Mouse (Mus musculus) spleen, adult 2 months (tissue): Measurements from ENCODE around the gene Wdr13. TPM values are rescaled to one million over a fixed set of nuclear protein-coding genes. Genes with fewer than 3 reads are reported as not detected.

Experiments
- DNase-seq, 2 experiments: peaks; one replicate each; pipeline versions ENCODE4 v3.0.0 to v3.0.0-alpha.2; 2012 to 2021; ENCODE audit warnings: low spot score in 2 of 2, low read depth in 1 of 2
- H3K27ac ChIP-seq: fragments of 200-500 bp; 2 replicates; pipeline ENCODE4 v1.5.1; 2012; ENCODE audit warnings: low read length, inconsistent platforms; ENCODE audit not compliant: insufficient read depth
- H3K27me3 ChIP-seq: fragments of 200-500 bp; 2 replicates; pipeline ENCODE4 v1.6.1; 2012; ENCODE audit warnings: mild to moderate bottlenecking, moderate library complexity, low read length, inconsistent platforms; ENCODE audit not compliant: control insufficient read depth, insufficient read depth
- H3K36me3 ChIP-seq: fragments of 200-500 bp; 2 replicates; pipeline ENCODE4 v1.6.1; 2012; ENCODE audit warnings: mild to moderate bottlenecking, low read length, inconsistent platforms; ENCODE audit not compliant: control insufficient read depth, insufficient read depth
- H3K4me1 ChIP-seq: fragments of 200-500 bp; 2 replicates; pipeline ENCODE4 v1.6.1; 2011; ENCODE audit warnings: inconsistent platforms; ENCODE audit not compliant: control insufficient read depth, insufficient read depth, insufficient read length
- H3K4me3 ChIP-seq: fragments of 200-500 bp; 2 replicates; pipeline ENCODE4 v1.5.1; 2011; ENCODE audit warnings: mild to moderate bottlenecking, inconsistent platforms; ENCODE audit not compliant: insufficient read depth, insufficient read length; ENCODE audit errors: extremely low read depth
- CTCF ChIP-seq: fragments of 200-500 bp; IDR thresholded peaks from 2 replicates; pipeline ENCODE4 v1.5.1; 2011; ENCODE audit warnings: mild to moderate bottlenecking, inconsistent platforms; ENCODE audit not compliant: insufficient read depth, insufficient read length, insufficient replicate concordance; ENCODE audit errors: extremely low read depth
- POLR2A ChIP-seq: fragments of 200-500 bp; IDR thresholded peaks from 2 replicates; pipeline ENCODE4 v1.6.1; 2011; ENCODE audit warnings: low read depth, low read length, inconsistent platforms
- WGBS: fragments of 180-500 bp; shearing (Covaris S2); methylation state at CpG from one replicate; pipeline ENCODE4 v1.1.7; 2018; 5-methylcytosine and 5-hydroxymethylcytosine counted together
- polyA plus RNA-seq: library from polyadenylated mRNA; depleted of rRNA; stranded (reverse); fragments of >200 nt; gene quantifications from 2 replicates; pipeline ENCODE4 v1.2.3, GENCODE M21; 2012

The Wdr13 gene
- polyA plus RNA-seq, 1 experiment: 64.1 TPM

GRCm38 (mm10) chrX:8090346-8090953 is 42.2 kb downstream of the Wdr13 start, which contains the start of gene Was:
Gene Was, minus strand, starts transcription at chrX:8090498.
- peak within 1 kb of the TSS; percentile 79 for H3K27ac ChIP-seq
- TF ChIP-seq CTCF (no peak), POLR2A (peak; percentile 52; the same call in 1 of the 2 replicates)
- H3K4me1 ChIP-seq: peaks cover 8% of the 10 kb centered on the region; the same call in 1 of the 2 replicates
- H3K4me3 ChIP-seq: peak within 1 kb of the TSS; percentile 63
- 40% methylated on average over 14 of the region's 14 CpGs for WGBS
- peak; percentile 53 to 58 for DNase-seq
- H3K27me3 ChIP-seq: no peaks in the 10 kb centered on the region
- H3K36me3 ChIP-seq: peaks cover 11% of the 10 kb centered on the region

GRCm38 (mm10) chrX:8089746-8090145 is 42.9 kb downstream of the Wdr13 start:
- whole genome bisulfite sequencing: 36% methylated on average over 3 of the region's 3 CpGs
- H3K27ac ChIP-seq: peak overlapping the region; percentile 79

GRCm38 (mm10) chrX:8085611-8086010 is 47.1 kb downstream of the Wdr13 start:
- DNase-seq: no peak
- 88% methylated on average over 8 of the region's 8 CpGs for WGBS
- no peaks in the 10 kb centered on the region for H3K27me3 ChIP-seq
- no peak for TF ChIP-seq CTCF
- no peak for TF ChIP-seq POLR2A
- H3K36me3 ChIP-seq: peaks cover 17% of the 10 kb centered on the region
- no peak overlapping the region for H3K4me3 ChIP-seq
- peaks cover 6% of the 10 kb centered on the region; the same call in 1 of the 2 replicates for H3K4me1 ChIP-seq
- H3K27ac ChIP-seq: no peak overlapping the region

More at GRCm38 (mm10) chrX:8089746-8090145, 42.9 kb downstream of the Wdr13 start:
- Histone ChIP-seq H3K27me3 (no peaks in the 10 kb centered on the region), H3K4me1 (peaks cover 8% of the 10 kb centered on the region; the same call in 1 of the 2 replicates), H3K4me3 (peak overlapping the region; percentile 63), H3K36me3 (peaks cover 13% of the 10 kb centered on the region)
- no peak for TF ChIP-seq CTCF
- no peak for TF ChIP-seq POLR2A
- DNase-seq: no peak

- H3K36me3 ChIP-seq: peaks cover 17% of the 10 kb centered on the region
- 88% methylated on average over 6 of the region's 6 CpGs for WGBS
- no peaks in the 10 kb centered on the region for H3K27me3 ChIP-seq
- H3K4me1 ChIP-seq: peaks cover 4% of the 10 kb centered on the region; the same call in 1 of the 2 replicates
- H3K4me3 ChIP-seq: no peak overlapping the region
- H3K27ac ChIP-seq: no peak overlapping the region
- TF ChIP-seq POLR2A (no peak), CTCF (no peak)
- DNase-seq: no peak
Measured at GRCm38 (mm10) chrX:8084771-8085259, 47.9 kb downstream of the Wdr13 start.

GRCm38 (mm10) chrX:8075104-8075503 is 57.6 kb downstream of the Wdr13 start:
- TF ChIP-seq POLR2A: no peak
- TF ChIP-seq CTCF: no peak
- 36% methylated on average over 3 of the region's 3 CpGs for WGBS
- Histone ChIP-seq H3K4me1 (peaks cover 2% of the 10 kb centered on the region; the same call in 1 of the 2 replicates), H3K27ac (peak overlapping the region; percentile 68), H3K4me3 (peak overlapping the region; percentile 61), H3K27me3 (no peaks in the 10 kb centered on the region), H3K36me3 (peaks cover 1% of the 10 kb centered on the region; the same call in 1 of the 2 replicates)
- DNase-seq: no peak

- Histone ChIP-seq H3K36me3 (peaks cover 1% of the 10 kb centered on the region; the same call in 1 of the 2 replicates), H3K4me1 (peaks cover 2% of the 10 kb centered on the region; the same call in 1 of the 2 replicates), H3K27me3 (no peaks in the 10 kb centered on the region), H3K27ac (peak within 1 kb of the TSS; percentile 83), H3K4me3 (peak within 1 kb of the TSS; percentile 76)
- 28% methylated on average over 46 of the region's 46 CpGs for whole genome bisulfite sequencing
- DNase-seq: peak; percentile 88 to 92
- TF ChIP-seq POLR2A (no peak), CTCF (no peak)
Measured at GRCm38 (mm10) chrX:8074430-8075014, 58.2 kb downstream of the Wdr13 start, which contains the start of gene Suv39h1. Gene Suv39h1, minus strand, starts transcription at chrX:8074760.
